In genomic region chr2:168737878-168738277, GRCm38 (mm10) we compare ENCODE assay signal across 18 mouse cellular contexts. TPM values are rescaled to one million over a fixed set of nuclear protein-coding genes. Genes with fewer than 3 reads are reported as not detected.
DNase-seq lines count a peak whose midpoint lies in the region; ATAC-seq lines count a peak whose summit lies in the region.
"Had no signal": no experiment of that assay in that cellular context is flagged by ENCODE, and none has a peak within 500 bp of the region (broad histone marks: within the 10 kb centered on the region; RNA-seq: fewer than 3 reads in every experiment).

No protein-coding gene starts in this region.

- H3K27me3 ChIP-seq in heart, embryonic 12.5 days (replicated peaks): no peaks in the 10 kb centered on the region
- no peaks in the 10 kb centered on the region for H3K27me3 ChIP-seq in midbrain, embryonic 16.5 days (ENCODE audit: control insufficient read depth, insufficient read depth, low read depth, low read length)
- peaks cover 4% of the 10 kb centered on the region; the same call in 1 of the 2 replicates for H3K27me3 ChIP-seq in forebrain, embryonic 10.5 days (ENCODE audit: poor library complexity, severe bottlenecking)
- H3K27me3 ChIP-seq: midbrain, embryonic 15.5 days had no signal

- H3K4me1 ChIP-seq in heart, embryonic 12.5 days (replicated peaks): no peaks in the 10 kb centered on the region; the same call in 1 of the 2 replicates
- H3K4me1 ChIP-seq in midbrain, embryonic 16.5 days (ENCODE audit: control insufficient read depth, insufficient read depth, low read length): peaks cover 8% of the 10 kb centered on the region
- peaks cover 24% of the 10 kb centered on the region for H3K4me1 ChIP-seq in forebrain, embryonic 10.5 days
- H3K4me1 ChIP-seq: liver, embryonic 13.5 days had no signal

- H3K9me3 ChIP-seq in heart, embryonic 12.5 days (replicated peaks): peaks cover 4% of the 10 kb centered on the region; the same call in 1 of the 2 replicates
- H3K9me3 ChIP-seq in midbrain, embryonic 16.5 days (replicated peaks; ENCODE audit: control insufficient read depth, low read length, poor library complexity, severe bottlenecking): no peaks in the 10 kb centered on the region
- no peaks in the 10 kb centered on the region for H3K9me3 ChIP-seq in forebrain, embryonic 10.5 days
- H3K9me3 ChIP-seq: liver, embryonic 13.5 days; midbrain, embryonic 15.5 days had no signal

- no peak overlapping the region for H3K9ac ChIP-seq in heart, embryonic 12.5 days
- H3K9ac ChIP-seq in midbrain, embryonic 16.5 days (ENCODE audit: low read depth, low read length): no peak overlapping the region
- H3K9ac ChIP-seq: forebrain, postnatal 0 days; liver, embryonic 13.5 days; midbrain, embryonic 15.5 days had no signal

- H3K4me2 ChIP-seq in heart, embryonic 12.5 days: no peak overlapping the region
- no peak overlapping the region for H3K4me2 ChIP-seq in midbrain, embryonic 16.5 days (ENCODE audit: low read length)
- H3K4me2 ChIP-seq: liver, embryonic 13.5 days; midbrain, embryonic 15.5 days had no signal

- H3K27ac ChIP-seq in heart, embryonic 12.5 days (ENCODE audit: poor library complexity, severe bottlenecking): no peak overlapping the region
- no peak overlapping the region for H3K27ac ChIP-seq in midbrain, embryonic 16.5 days (ENCODE audit: low read length)
- no peak overlapping the region for H3K27ac ChIP-seq in forebrain, embryonic 10.5 days
- H3K27ac ChIP-seq: liver, embryonic 13.5 days; midbrain, embryonic 15.5 days had no signal

- WGBS in heart, embryonic 12.5 days: 86% methylated on average over 10 of the region's 10 CpGs
- WGBS in midbrain, embryonic 16.5 days: 93% methylated on average over 10 of the region's 10 CpGs
- WGBS in forebrain, embryonic 10.5 days: 86% methylated on average over 10 of the region's 10 CpGs

- ATAC-seq in heart, embryonic 12.5 days (ENCODE audit: insufficient number of reproducible peaks, low FRiP score): no peak
- ATAC-seq in midbrain, embryonic 16.5 days: no peak
- ATAC-seq: forebrain, postnatal 0 days; inflammation-experienced regulatory T-cells, adult 6 months; midbrain, embryonic 15.5 days had no signal

- H3K4me3 ChIP-seq in heart, embryonic 12.5 days: no peak overlapping the region
- no peak overlapping the region for H3K4me3 ChIP-seq in midbrain, embryonic 16.5 days (ENCODE audit: low read depth, low read length)
- no peak overlapping the region for H3K4me3 ChIP-seq in forebrain, embryonic 10.5 days
- H3K4me3 ChIP-seq: liver, embryonic 13.5 days; midbrain, embryonic 15.5 days had no signal

- H3K36me3 ChIP-seq in heart, embryonic 12.5 days: no peaks in the 10 kb centered on the region
- no peaks in the 10 kb centered on the region for H3K36me3 ChIP-seq in midbrain, embryonic 16.5 days (ENCODE audit: control insufficient read depth, insufficient read depth, low read length)
- no peaks in the 10 kb centered on the region for H3K36me3 ChIP-seq in forebrain, embryonic 10.5 days (replicated peaks)
- H3K36me3 ChIP-seq: G1E; liver, embryonic 13.5 days; midbrain, embryonic 15.5 days had no signal

- peak; percentile 58 to 68 for DNase-seq in heart, adult 18-20 months
- peak; percentile 68 for DNase-seq in adrenal gland, postnatal 14 days
- DNase-seq in heart, postnatal 10 days: peak; percentile 55 to 57
- peak; percentile 82 for DNase-seq in kidney, postnatal 36 days
- DNase-seq in gastrocnemius, postnatal 36 days: no peak
- no peak for DNase-seq in forebrain, embryonic 10.5 days (ENCODE audit: extremely low spot score, low spot score)
- DNase-seq: forebrain, postnatal 0 days; gastrocnemius, postnatal 10 days; liver, embryonic 13.5 days; right cerebral cortex, postnatal 4 days had no signal

- intact Hi-C loops in heart, postnatal 10 days (cut with DNase I): no loop called here
- intact Hi-C loops in gastrocnemius, postnatal 36 days (cut with DNase I): no loop called here

RNA-seq across cellular contexts. Expression of gene Atp9a, which starts 4.3 kb away (rescaled TPM):
- 10 to 100 TPM; 50.2 to 56.7 TPM for total RNA-seq in heart, adult 18-20 months (2021)
- 15.7 and 16.1 TPM in 2 replicates for polyA plus RNA-seq in heart, embryonic 12.5 days (2016; fragmentation: Nextera tagmentation; extraction: Ambion mirVana)
- 64.8 and 68.9 TPM in 2 replicates for total RNA-seq in adrenal gland, postnatal 14 days (2021)
- 10 to 100 TPM; 64.0 TPM for total RNA-seq in heart, postnatal 10 days (2021)
- 10 to 100 TPM; 12.7 to 14.7 TPM for total RNA-seq in gastrocnemius, postnatal 36 days (2021)
- polyA plus RNA-seq in midbrain, embryonic 16.5 days (2015; fragmentation: Nextera tagmentation; extraction: Ambion mirVana): 88.4 and 97.1 TPM in 2 replicates
- polyA plus RNA-seq in forebrain, embryonic 10.5 days (2016; fragmentation: Nextera tagmentation; extraction: Ambion mirVana): 8.7 and 9.0 TPM in 2 replicates
- total RNA-seq: common myeloid progenitor, adult 5-6 weeks; G1E had no signal
- polyA plus RNA-seq: G1E had no signal

RNA-seq across cellular contexts. Expression of gene Sall4, which starts 29.9 kb away (rescaled TPM):
- total RNA-seq in heart, adult 18-20 months (2021): 1 to 10 TPM; 1.2 to 1.9 TPM
- 3.9 and 5.4 TPM in 2 replicates for polyA plus RNA-seq in heart, embryonic 12.5 days (2016; fragmentation: Nextera tagmentation; extraction: Ambion mirVana)
- total RNA-seq in adrenal gland, postnatal 14 days (2021): not detected in 2 replicates
- 1 to 10 TPM; 1.7 to 2.3 TPM for total RNA-seq in heart, postnatal 10 days (2021)
- total RNA-seq in gastrocnemius, postnatal 36 days (2021): 1 to 10 TPM; 1.7 to 2.1 TPM
- polyA plus RNA-seq in midbrain, embryonic 16.5 days (2015; fragmentation: Nextera tagmentation; extraction: Ambion mirVana): 0.84 and 1.9 TPM in 2 replicates
- 35.3 and 39.1 TPM in 2 replicates for polyA plus RNA-seq in forebrain, embryonic 10.5 days (2016; fragmentation: Nextera tagmentation; extraction: Ambion mirVana)
- total RNA-seq: common myeloid progenitor, adult 5-6 weeks; hematopoietic stem cell, adult 5-6 weeks had no signal
- polyA plus RNA-seq: G1E; thymus, postnatal 0 days had no signal

Comparison
In these comparisons a context has a peak if more than half of its experiments do, and no peak if none do; other contexts are left out.
1. DNase-seq: peak in heart, adult 18-20 months (2 of 2), adrenal gland, postnatal 14 days (single experiment), heart, postnatal 10 days (2 of 2) and kidney, postnatal 36 days (2 of 2); none in gastrocnemius, postnatal 36 days (0 of 2) and forebrain, embryonic 10.5 days (single experiment).